Mouse (Mus musculus) kidney, adult 2 months (tissue): Measurements from ENCODE around the gene Dis3l2. TPM values are rescaled to one million over a fixed set of nuclear protein-coding genes. Genes with fewer than 3 reads are reported as not detected.
A peak's percentile ranks its signal among the peaks of the same experiment; 100 is the strongest.

Source experiments
- DNase-seq: peaks from one replicate; pipeline ENCODE4 v3.0.0; 2021
- H3K27ac ChIP-seq: fragments of 200-500 bp; 2 replicates; pipeline ENCODE4 v1.5.1; 2012; ENCODE audit warnings: low read depth, low read length, control low read depth, inconsistent platforms; ENCODE audit not compliant: insufficient read depth
- H3K27me3 ChIP-seq: fragments of 200-500 bp; replicated peaks from 2 replicates; pipeline ENCODE4 v1.6.1; 2012; ENCODE audit warnings: mild to moderate bottlenecking, moderate library complexity, low read length, inconsistent platforms; ENCODE audit not compliant: control insufficient read depth, insufficient read depth
- H3K36me3 ChIP-seq: fragments of 200-500 bp; 2 replicates; pipeline ENCODE4 v1.6.1; 2012; ENCODE audit warnings: mild to moderate bottlenecking, moderate library complexity, low read length, inconsistent platforms; ENCODE audit not compliant: control insufficient read depth, insufficient read depth
- H3K4me1 ChIP-seq: fragments of 200-500 bp; 2 replicates; pipeline ENCODE4 v1.6.1; 2011; ENCODE audit warnings: low read length; ENCODE audit not compliant: control insufficient read depth, insufficient read depth
- H3K4me3 ChIP-seq: fragments of 200-500 bp; 2 replicates; pipeline ENCODE4 v1.5.1; 2011; ENCODE audit warnings: mild to moderate bottlenecking, low read depth, low read length, control low read depth; ENCODE audit not compliant: insufficient read depth
- CTCF ChIP-seq: fragments of 200-500 bp; conservative IDR thresholded peaks from 2 replicates; pipeline ENCODE4 v1.5.1; 2011; ENCODE audit warnings: low read depth, mild to moderate bottlenecking, control low read depth, low read length, moderate library complexity, mixed read lengths; ENCODE audit not compliant: insufficient read depth, insufficient read length
- POLR2A ChIP-seq: fragments of 200-500 bp; IDR thresholded peaks from one replicate; pipeline ENCODE4 v1.6.1; 2011; ENCODE audit warnings: low read depth, low read length, control low read depth
- WGBS: fragments of 180-500 bp; shearing (Covaris S2); methylation state at CpG from one replicate; pipeline ENCODE4 v1.1.7; 2018; 5-methylcytosine and 5-hydroxymethylcytosine counted together
- polyA plus RNA-seq: library from polyadenylated mRNA; depleted of rRNA; stranded (reverse); fragments of >200 nt; gene quantifications from 2 replicates; pipeline ENCODE4 v1.2.3, GENCODE M21; 2012

The Dis3l2 gene
- polyA plus RNA-seq, 1 experiment = 15.7 TPM

DNA sequence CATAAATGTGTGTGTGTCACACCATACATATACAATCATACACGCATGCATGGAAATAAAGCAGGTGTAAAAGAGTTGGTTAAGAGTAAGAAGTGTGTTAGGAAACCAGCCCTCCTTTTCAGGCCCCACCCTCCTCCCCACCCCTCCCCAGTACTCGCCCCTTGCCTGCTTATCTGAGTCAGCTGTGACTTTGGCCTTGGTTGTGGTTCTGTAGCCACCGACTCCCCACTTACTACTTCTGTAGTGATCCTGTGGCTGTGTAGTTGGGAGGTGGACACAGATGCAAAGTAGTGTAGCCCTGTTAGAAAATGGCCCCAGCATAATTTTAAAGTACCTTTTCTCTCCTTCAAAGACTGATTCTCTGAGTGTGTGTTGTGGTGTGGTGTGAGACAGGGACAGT lies 318.0 kb downstream of the Dis3l2 start:
- no peak for DNase-seq
- no peaks in the 10 kb centered on the region for H3K36me3 ChIP-seq
- peaks cover 7% of the 10 kb centered on the region; the same call in 1 of the 2 replicates for H3K4me1 ChIP-seq
- WGBS = 95% methylated on average over 3 of the region's 3 CpGs
- TF ChIP-seq POLR2A = no peak
- no peak for TF ChIP-seq CTCF
- H3K27ac ChIP-seq = no peak overlapping the region
- H3K4me3 ChIP-seq = no peak overlapping the region
- H3K27me3 ChIP-seq = no peaks in the 10 kb centered on the region

- WGBS = 94% methylated on average over 6 of the region's 6 CpGs
- Histone ChIP-seq H3K4me1 (peaks cover 7% of the 10 kb centered on the region; the same call in 1 of the 2 replicates), H3K27ac (no peak overlapping the region), H3K27me3 (no peaks in the 10 kb centered on the region), H3K4me3 (no peak overlapping the region), H3K36me3 (no peaks in the 10 kb centered on the region)
- DNase-seq = no peak
- no peak for TF ChIP-seq POLR2A
- TF ChIP-seq CTCF = no peak
Measured at GRCm38 (mm10) chr1:87023291-87024170, 319.9 kb downstream of the Dis3l2 start.

DNA sequence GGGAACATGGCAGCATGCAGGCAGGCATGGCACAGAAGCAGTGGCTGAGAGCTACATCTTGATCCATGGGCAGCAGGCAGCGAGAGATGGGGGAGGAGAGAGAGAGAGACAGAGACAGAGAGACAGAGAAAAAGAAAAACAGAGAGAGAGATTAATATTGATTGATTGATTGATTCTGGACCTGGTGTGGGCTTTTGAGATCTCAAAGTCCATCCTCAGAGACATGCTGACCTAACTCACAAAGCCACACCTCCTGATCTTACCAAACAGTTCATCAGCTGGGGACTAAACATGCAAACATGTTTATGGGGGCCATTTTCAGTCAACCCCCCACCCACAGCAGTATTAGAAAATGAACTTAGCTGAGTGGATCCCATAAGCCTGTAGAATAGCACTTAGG lies 321.4 kb downstream of the Dis3l2 start:
- no peak for DNase-seq
- Histone ChIP-seq H3K4me1 (0 out of 2 replicates have a peak, but pooled peaks cover 5% of the 10 kb centered on the region), H3K4me3 (no peak overlapping the region), H3K36me3 (no peaks in the 10 kb centered on the region), H3K27me3 (no peaks in the 10 kb centered on the region), H3K27ac (no peak overlapping the region)
- 92% methylated on average over 1 of the region's 1 CpGs for WGBS
- no peak for TF ChIP-seq POLR2A
- TF ChIP-seq CTCF = no peak

GRCm38 (mm10) chr1:87028786-87029185 lies 325.2 kb downstream of the Dis3l2 start:
- H3K27me3 ChIP-seq = no peaks in the 10 kb centered on the region
- peak; percentile 79 for DNase-seq
- H3K4me3 ChIP-seq = no peak overlapping the region
- 14% methylated on average over 2 of the region's 2 CpGs for WGBS
- H3K36me3 ChIP-seq = no peaks in the 10 kb centered on the region
- H3K4me1 ChIP-seq = no peaks in the 10 kb centered on the region; the same call in 1 of the 2 replicates
- no peak overlapping the region for H3K27ac ChIP-seq
- TF ChIP-seq POLR2A (no peak), CTCF (no peak)

- Histone ChIP-seq H3K4me3 (no peak overlapping the region), H3K4me1 (no peaks in the 10 kb centered on the region; the same call in 1 of the 2 replicates), H3K27me3 (no peaks in the 10 kb centered on the region), H3K27ac (no peak overlapping the region), H3K36me3 (no peaks in the 10 kb centered on the region)
- WGBS = 65% methylated on average over 1 of the region's 1 CpGs
- no peak for TF ChIP-seq CTCF
- no peak for TF ChIP-seq POLR2A
- DNase-seq = peak; percentile 25
Measured at GRCm38 (mm10) chr1:87030652-87031051, 327.0 kb downstream of the Dis3l2 start.

GRCm38 (mm10) chr1:87032466-87032865 lies 328.9 kb downstream of the Dis3l2 start:
- H3K36me3 ChIP-seq = no peaks in the 10 kb centered on the region
- H3K4me3 ChIP-seq = no peak overlapping the region
- DNase-seq = peak; percentile 31
- H3K27ac ChIP-seq = no peak overlapping the region
- no peaks in the 10 kb centered on the region; the same call in 1 of the 2 replicates for H3K4me1 ChIP-seq
- TF ChIP-seq CTCF (no peak), POLR2A (no peak)
- no peaks in the 10 kb centered on the region for H3K27me3 ChIP-seq
- 57% methylated on average over 7 of the region's 7 CpGs for WGBS

DNA sequence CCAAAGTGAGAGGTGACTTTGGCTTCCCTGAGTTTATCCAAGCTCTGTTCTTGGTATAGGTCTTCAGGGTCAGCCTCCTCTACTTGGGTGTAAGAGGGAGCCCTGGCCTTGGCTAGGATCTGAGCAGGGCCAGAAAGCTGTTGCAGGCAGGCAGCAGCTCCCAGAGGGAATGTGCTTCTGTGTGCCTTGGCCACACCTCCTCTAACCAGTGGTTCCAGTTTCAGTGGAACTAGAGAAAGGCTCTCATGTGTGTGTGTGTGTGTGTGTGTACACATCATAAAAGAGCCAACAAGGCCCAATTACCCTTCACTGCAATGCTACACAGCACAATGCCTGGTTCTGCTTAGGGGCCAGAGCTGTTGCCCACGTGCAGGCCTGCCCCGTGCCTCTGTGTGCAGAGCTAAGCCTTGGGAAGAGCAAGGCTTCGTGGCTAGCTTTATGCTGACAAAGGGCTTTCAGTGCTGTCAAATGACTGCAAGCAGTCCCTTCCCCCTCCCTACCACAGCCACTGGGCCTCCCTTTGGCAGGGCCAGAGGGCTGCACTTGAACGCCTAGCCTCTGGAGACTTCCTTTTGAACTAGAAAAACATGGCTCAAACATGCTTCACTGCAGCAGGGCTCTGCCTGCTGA lies 332.0 kb downstream of the Dis3l2 start:
- no peaks in the 10 kb centered on the region; the same call in 1 of the 2 replicates for H3K4me1 ChIP-seq
- peak; percentile 50 for DNase-seq
- TF ChIP-seq POLR2A = no peak
- H3K27ac ChIP-seq = no peak overlapping the region; the same call in 1 of the 2 replicates
- H3K36me3 ChIP-seq = no peaks in the 10 kb centered on the region
- H3K27me3 ChIP-seq = no peaks in the 10 kb centered on the region
- H3K4me3 ChIP-seq = no peak overlapping the region
- 28% methylated on average over 4 of the region's 4 CpGs for WGBS
